Mouse (Mus musculus) layer of hippocampus, adult 9-10 months (tissue): ENCODE measurements around the gene Unc13a.

Experiments
- DNase-seq: peaks from one replicate; pipeline ENCODE4 v3.0.0; 2022; ENCODE audit warnings: low spot score

Gene Unc13a

DNA sequence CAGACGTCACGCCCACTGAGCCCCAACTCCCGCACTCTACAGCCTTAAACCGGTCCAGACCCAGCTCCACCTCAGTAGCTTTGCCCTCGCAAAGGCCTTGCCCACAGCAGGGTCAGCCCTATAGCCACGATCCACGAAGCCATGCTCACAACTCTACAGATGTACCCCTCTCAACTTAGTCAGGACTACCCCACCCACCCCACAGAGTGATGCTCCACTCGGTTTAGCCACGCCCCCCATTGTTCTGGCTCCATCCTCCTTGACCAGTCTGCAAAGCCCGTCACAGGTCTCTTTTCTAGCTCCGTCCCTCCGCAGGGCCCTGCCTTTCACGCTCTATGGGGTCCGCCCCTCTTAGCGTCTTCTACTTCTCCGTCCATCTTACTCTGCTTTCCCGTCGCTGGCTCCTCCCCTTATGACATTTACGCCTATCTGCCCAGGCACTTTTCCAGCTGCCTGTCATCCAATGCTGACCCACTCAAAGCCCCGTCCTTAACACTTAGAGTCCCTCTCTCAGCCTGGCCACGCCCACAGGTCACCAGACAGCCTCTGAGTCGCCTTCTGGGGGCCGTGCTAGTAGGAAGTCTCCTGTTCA, 14.7 kb upstream of the Unc13a start:
- no peak for DNase-seq

DNA sequence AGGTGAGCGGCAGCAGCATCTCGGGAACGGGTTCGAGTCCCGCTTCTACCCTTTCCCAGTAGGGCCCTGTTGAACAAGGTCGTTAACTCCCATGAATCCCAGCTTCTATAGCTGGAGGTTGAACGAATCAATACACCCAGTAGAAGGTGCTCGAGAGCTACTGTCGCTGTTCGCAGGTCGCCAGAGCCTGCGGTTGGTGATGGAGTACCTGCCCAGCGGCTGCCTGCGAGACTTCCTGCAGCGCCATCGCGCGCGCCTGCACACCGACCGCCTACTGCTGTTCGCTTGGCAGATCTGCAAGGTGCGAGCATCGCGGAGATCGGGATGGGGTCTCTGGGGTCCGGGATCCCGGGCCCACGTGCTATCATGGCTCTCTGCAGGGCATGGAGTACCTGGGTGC, 14.0 kb upstream of the Unc13a start:
- no peak for DNase-seq

DNA sequence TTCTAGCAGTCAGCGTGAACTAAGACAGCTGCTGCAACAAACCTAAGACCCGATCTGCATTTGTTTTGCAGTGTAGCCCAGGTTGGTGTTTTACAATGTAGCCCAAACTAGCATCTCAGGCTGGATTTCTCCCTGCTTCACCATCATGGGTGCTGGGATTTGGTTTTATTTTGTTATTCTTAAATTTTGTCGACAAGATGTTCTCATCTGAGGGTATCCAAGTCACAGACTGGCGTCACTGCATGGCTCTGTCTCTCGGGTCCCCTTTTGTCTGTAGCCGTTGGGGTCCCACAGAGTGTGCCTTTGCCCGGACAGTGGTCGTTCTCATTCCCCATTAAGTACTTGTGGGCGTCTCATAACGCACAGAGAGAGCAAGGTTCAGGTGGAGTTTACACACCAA, 13.1 kb upstream of the Unc13a start:
- DNase-seq, result no peak

DNA sequence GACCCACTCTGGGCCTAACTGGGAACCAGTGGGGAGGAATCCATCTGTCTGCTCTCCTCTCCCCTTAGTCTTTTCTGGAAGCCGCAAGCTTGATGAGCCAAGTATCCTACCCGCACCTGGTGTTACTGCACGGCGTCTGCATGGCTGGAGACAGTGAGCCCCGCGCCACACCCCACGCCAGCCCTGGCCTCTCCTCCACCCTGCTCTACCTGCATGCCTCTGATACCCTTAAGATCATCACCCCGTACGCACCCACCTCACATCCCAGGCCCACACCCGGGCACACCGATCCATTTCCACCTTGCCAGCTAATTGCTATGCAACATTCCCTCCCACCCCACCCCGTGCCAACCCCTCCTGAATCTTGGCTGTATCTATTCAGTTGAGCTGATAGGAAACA, 11.3 kb upstream of the Unc13a start:
- no peak for DNase-seq

DNA sequence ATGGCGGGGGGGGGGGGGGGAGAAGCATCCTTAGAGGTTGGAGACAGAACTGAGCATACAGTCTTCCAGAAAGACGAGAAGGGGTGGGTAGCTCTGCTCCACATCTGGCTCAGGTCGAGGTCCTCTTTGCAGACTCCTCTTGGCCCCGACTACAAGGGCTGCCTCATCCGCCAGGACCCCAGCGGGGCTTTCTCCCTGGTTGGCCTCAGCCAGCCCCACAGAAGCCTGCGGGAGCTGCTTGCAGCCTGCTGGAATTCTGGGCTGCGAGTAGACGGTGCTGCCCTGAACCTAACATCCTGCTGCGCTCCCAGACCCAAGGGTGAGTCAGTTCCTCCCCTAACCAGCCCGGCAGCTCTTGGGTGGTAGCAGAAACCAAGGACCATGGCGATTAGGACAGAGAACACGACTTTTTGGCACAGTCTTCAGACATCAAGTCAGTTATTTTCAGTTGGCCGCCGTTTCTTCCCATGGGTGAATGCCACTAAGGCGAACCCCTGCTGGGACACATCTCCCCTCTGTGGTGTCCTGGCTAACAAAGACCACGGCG, 9.9 kb upstream of the Unc13a start:
- no peak for DNase-seq

DNA sequence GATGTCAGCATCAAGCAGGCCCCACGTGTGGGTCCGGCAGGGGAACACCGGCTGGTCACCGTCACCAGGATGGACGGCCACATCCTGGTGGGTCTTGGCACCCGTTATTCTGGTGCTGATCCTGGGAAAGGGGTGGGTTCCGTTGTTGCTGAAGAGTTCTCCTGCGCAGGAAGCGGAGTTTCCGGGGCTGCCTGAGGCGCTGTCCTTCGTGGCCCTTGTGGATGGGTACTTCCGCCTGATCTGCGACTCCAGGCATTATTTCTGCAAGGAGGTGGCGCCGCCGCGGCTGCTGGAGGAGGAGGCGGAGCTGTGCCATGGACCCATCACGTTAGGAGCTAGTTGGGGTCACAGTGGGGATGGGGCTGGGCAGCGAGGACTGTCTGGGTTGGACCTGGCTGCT, 8.9 kb upstream of the Unc13a start:
- no peak for DNase-seq

DNA sequence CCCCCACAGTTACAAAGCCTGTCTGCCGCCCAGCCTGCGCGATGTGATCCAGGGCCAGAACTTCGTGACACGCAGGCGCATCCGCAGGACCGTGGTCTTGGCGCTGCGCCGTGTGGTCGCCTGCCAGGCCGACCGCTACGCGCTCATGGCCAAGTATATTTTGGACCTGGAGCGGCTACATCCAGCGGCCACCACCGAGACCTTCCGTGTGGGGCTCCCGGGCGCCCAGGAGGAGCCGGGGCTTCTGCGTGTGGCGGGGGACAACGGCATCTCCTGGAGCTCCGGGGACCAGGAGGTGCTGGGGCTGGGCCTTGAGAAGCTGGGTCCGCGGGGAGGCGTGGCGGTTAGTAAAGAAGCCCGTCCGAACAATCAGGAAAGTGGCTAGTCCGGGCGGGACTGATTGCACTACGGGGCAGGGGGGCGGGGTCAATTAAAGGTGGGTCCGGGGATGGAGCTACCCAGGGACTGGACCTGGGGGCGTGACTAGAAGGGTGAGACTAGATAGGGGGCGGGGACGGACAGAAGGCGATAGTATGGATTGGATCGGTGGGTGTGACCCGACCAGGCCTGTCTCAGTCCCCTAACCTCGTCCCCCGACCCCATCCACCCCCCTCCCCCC, 8.1 kb upstream of the Unc13a start:
- no peak for DNase-seq

DNA sequence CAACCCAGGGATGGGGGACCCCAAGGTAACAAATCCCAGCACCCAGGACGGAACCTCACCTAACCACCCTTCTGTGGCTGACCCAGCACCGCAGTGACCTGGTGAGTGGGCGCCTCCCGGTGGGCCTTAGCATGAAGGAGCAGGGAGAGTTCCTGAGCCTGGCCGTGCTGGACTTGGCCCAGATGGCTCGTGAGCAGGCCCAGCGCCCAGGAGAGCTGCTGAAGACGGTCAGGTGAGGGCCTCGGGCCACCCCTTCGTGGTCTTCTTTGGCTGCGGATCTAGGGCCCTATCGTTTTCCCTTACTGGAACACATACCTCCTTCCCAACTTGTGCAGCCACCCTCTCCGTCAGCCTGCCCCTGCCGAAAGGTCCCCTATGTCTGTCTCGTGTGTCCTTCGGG, 7.6 kb upstream of the Unc13a start:
- DNase-seq, result no peak

DNA sequence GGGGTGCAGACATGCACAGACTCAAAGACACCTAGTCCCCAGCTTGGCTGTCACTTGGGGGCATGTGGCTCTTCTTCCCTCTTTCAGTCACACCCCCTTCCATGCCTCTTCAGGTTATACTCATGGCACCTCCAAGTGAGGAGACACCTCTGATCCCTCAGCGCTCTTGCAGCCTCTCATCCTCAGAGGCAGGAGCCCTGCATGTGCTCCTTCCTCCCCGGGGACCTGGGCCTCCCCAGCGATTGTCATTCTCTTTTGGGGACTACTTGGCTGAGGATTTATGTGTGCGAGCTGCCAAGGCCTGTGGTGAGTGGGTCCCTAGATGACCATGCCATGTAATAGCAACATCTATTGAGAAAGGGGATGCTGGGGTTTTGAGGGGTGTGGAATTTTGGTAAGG, 6.7 kb upstream of the Unc13a start:
- no peak for DNase-seq

DNA sequence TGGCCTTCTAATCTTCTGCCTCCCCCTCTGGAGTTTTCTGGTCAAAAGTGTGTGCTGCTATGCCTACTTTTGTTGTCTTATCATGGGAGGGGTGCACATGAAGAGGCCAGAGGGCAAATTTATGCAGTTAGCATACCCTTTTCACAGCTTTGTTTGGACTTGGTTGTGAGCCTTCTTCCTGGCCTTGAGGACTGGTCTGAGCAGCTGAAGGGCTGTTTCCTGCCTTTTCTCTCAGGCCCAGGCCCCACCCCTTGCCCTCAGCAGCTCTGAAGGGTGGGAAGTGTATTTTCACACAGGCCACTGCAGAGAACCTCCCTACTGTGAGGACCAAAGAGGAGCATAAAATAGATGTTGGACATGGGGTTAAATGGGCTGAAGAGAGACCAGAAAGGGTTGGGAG, 6.0 kb upstream of the Unc13a start:
- DNase-seq, result no peak

DNA sequence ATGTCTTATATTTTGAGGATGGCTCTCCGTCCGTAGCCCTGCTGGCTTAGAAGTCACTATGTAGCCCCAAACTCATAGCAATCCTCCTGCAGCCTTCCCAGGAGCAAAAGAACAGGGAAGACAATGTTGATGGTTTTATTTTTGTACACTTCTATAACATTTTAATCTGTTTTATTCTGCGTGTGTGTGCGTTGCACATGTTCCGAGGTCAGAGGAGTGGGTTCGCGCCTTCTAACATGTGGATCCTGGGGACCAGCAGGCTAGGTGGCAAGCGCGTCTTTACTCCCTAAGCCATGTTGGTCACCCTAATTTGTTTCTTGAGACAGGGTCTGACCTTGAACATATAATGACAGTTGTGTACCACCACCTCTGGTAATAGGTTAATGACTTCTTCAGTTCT, 5.2 kb upstream of the Unc13a start:
- no peak for DNase-seq

DNA sequence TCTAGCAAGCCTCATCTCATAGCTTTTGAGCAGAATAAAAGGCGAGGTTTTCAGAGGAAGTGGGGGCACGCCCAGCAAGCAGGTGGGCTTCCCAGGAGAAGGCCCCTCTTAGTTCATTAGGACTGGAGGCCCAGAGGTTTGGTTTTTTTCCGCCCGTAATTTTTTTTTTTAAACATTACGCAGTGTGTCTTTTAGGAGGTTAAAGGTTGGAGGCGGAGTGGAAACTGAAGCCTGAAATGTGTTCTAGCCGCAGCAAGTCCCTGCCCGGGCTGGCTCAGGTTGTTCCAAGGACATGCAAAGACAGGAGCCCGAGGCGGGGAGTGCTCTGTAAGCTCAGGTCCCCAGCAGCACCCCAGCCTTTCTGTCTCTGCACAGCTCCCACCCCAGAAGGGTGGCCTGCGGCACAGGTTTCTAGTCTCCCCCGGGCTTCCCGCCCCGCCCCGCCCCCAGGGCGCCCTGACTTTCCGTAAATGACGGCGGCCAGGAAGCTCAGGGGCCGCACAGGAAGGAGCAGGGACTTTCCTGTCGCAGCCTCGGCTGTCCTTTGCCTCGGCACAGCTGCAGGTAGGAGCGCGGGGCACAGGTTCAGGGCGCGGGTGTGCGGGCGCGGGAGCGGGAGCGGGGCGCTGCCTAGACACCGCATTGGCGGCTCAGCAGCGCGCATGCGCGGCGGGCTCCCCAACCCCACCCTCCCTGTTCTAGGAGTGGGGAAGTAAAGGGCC, 4.6 kb upstream of the Unc13a start, which contains the start of gene Jak3:
Jak3 (plus strand) TSS at position 277 of the 722 bp plus-strand sequence.
- DNase-seq, result no peak

DNA sequence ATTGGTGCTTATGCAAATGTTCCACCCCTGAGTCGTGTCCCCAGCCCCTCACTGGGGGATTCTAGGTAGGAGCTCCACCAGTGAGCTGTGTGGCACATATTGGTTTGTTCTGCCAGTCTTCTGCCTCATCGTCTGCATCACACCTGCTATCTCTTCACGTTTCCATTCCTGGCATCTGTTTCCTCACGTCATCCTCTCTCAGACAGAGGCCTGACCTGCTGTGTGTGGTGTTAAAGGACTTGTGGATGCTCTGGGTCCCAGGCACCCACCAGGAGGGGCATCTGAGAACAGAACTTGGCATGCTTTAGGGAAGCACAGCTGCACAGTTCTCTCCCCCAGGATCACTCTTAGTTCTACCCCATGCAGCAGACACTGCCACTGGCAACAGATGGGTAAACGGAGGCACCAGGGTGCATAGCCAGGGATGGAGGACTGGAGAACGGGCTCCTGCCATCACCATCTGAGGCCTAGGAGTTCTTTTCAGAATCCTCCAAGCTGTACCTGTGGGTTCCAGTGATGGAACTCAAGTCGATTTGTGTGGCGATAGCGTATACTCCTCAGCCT, 4.0 kb upstream of the Unc13a start:
- no peak for DNase-seq

DNA sequence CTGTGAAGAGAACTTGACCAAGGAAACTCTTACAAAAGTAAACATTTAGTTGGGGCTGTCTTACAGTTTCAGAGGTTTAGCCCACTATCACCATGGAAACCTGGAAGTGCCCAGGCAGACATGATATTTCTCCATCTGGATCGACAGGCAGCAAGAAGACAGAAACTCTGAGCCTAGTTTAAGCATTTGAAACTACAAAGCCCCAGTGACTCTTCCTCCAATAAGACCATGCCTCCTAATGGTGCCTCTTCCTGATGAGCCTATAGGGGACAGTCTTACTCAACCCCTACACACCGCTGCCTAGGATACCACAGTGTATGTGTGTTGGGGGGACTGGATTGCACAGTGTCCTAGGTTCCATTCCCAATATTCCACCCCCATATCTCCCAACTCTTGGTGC, 2.5 kb upstream of the Unc13a start:
- DNase-seq, result no peak

DNA sequence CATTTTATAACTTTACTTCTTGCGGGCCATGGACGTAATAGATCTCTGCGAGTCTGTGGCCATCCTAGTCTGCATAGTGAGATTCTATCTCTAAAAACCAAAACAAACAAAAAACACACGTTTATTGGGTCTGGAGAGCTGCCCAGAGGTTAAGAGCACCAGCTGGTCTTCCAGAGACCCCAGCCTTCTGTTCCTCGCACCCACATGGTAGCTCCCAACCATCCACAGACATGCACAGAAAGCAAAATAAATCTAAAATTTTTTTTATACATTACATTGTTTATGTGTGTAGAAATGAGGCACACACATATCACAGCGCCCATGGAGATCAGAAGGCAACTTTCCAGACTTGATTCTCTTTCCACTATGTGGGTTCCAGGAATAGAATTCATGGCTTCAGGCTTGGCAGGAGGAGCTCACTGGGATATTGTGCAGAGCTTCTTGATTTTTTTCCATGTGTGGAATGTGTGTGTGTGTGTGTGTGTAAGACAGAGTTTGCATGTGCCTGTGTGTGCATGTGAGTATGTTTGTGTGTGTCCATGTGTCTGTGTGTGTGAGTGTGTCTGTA, 695 bp upstream of the Unc13a start:
- DNase-seq, result no peak

DNA sequence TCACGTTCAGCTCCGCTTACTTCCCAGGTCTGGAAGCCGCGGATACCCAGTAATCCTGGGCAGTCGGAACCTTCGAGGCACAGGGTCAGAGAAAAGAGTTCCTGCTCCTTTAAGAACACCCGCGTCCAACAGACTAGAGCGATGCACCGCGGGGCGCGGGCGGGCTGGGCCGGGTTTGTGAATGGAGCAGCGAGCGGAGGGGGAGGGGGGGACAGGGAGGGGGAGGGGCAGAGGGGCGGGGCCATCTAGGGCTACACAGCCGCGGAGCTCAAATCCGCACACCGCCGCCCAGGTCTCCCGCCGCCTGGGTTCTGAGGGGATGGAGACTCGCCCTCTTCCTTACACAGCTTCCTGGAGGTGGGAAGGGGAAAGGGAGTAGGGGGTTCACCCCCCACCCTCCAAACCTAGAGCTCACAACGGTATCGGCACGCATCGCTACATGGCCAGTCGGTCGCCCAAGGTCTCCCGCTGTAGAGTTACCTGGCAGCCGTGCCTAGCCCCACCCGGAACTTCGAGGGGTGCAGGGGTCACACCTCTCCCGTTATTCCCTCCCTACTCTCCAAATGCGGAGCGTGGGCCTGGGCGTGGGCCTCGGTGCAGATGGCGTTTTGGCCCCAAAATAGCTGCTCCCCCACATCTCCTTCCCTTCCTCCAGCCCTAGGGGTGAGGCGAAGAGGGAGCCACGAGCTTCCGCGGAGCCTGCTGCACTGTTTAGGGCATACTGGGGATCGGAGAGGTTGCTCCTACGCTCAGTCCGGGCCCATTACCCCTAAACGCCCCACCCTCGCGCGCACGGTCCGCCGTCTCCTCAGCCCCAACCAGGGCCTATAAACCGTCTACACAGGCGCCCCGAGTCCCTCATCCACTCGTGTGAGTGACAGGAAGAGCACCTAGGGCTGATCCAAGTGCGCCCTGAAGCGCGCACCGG, 672 bp downstream of the Unc13a start:
- DNase-seq, result no peak

DNA sequence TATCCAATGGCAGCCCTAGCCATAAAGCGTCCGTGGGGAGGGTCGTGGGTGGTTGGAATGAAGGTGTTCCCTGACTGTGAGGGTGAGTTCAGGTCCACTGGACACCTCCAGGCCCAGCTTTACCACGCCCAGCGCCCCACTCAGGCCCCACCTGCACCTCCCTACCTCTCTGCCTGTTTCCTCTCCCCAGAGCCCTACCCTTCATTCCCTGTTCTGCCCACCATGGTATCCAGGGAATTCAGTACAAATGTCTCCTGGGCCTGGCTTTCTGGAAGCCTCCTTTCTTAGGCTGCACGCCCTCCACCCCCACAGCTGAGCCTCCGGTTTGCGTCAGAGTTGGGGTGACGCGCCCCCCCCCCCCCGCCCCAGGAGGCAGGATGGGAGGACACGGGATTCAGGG, 1.4 kb downstream of the Unc13a start:
- no peak for DNase-seq

DNA sequence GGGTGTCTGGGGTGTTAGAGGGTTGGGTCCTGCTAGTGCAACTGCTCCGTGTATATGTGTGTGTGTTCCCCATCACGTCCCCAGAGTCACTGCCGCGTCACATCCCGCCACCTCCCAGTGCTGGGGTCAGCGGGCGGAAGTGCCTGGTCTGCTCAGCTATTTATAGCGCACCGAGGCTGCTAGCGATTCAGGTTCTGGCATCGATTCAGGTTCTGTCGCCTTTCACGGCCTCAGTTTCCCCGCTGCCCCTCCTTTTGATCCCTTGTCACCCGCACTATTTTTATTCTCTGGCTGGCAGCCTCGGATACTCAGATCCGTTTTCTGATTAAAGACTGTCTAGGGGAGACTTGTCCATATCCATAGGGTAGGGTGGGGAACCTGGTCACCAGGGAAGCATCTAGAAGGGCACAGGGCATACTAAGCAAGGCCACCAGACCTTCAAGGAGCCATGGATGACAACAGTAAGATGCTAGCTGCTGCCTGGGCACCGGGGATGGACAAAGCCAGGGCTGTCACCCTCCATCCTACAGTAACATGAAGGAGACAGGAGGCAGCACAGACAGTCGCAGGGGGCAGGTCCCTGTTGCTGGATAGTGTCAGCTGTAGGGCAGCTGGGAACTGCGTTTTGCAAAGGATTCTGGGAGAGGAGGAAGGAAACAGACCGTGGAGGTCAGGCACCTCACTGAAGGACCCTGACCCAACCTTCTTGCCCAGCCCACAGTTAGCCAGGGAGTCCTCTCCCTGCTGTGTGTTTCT, 3.2 kb downstream of the Unc13a start:
- DNase-seq, result no peak

DNA sequence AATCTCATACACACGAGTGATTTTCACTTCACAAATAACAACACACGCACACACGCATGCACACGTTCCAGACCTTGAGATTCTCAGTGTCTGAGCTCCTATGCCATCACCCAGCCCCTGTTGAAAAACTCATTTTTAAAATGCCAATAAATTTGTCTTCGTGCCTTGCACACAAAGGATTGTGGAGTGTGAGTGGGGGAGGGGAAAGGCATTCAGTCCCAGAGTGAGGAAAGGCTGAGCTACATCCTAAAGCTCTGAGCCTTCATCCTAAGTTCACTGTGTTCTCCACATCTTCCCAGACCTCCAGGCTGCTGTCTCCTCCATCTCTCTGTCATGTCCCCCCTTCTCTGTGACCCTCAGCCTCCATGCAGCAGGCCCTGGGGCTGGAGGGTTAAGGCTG, 4.3 kb downstream of the Unc13a start:
- DNase-seq, result no peak

DNA sequence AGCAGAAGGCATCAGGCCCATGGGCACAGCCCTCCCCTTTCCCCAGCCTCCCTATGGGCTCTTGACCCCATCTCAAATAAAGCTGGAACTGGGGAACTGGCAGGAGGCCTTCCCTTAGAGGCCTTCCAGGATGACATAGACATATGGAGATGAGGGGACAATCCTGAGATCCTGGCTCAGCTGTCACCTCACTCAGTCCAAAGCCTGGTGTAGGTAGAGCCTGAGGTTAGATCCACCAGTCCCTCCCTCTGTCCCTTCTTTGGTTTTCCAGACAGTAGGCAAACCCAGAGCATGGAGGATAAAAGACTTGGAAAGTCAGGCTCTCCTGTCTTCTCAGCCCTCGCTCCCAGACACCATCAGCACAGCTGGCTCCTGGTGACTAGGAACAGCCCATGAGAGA, 4.7 kb downstream of the Unc13a start:
- DNase-seq, result no peak
